Mouse (Mus musculus) bone marrow, adult 2 months (tissue): ENCODE results near the gene Slc18a2. TPM values are rescaled to one million over a fixed set of nuclear protein-coding genes. Genes with fewer than 3 reads are reported as not detected.

Experiments
- H3K27ac ChIP-seq: fragments of 200-500 bp; 2 replicates; pipeline ENCODE4 v1.5.1; 2012; ENCODE audit warnings: low read depth, mild to moderate bottlenecking, control low read depth, inconsistent platforms, low read length; ENCODE audit not compliant: control insufficient read depth, poor library complexity, insufficient read depth
- H3K4me1 ChIP-seq: fragments of 200-500 bp; 2 replicates; pipeline ENCODE4 v1.6.1; 2011; ENCODE audit warnings: low read length; ENCODE audit not compliant: control insufficient read depth, insufficient read depth
- H3K4me3 ChIP-seq: fragments of 200-500 bp; replicated peaks from 2 replicates; pipeline ENCODE3; 2011; ENCODE audit warnings: mild to moderate bottlenecking, low read depth, low read length, control low read depth; ENCODE audit not compliant: control insufficient read depth
- CTCF ChIP-seq: fragments of 200-500 bp; IDR thresholded peaks from 2 replicates; pipeline ENCODE4 v1.5.1; 2011; ENCODE audit warnings: low read length, control low read depth; ENCODE audit not compliant: control insufficient read depth, insufficient read depth
- POLR2A ChIP-seq: fragments of 200-500 bp; IDR thresholded peaks from 2 replicates; pipeline ENCODE4 v1.6.1; 2011; ENCODE audit warnings: low read depth, mild to moderate bottlenecking, control low read depth, low read length, borderline replicate concordance; ENCODE audit not compliant: control insufficient read depth
- WGBS: fragments of 180-500 bp; shearing (Covaris S2); methylation state at CpG from one replicate; pipeline ENCODE4 v1.1.7; 2018; 5-methylcytosine and 5-hydroxymethylcytosine counted together
- polyA plus RNA-seq: library from polyadenylated mRNA; stranded (reverse); fragments of >200 nt; gene quantifications from 2 replicates; pipeline ENCODE4 v1.2.4, GENCODE M21; 2011; ENCODE audit warnings: low replicate concordance; ENCODE audit not compliant: missing spikeins, insufficient read depth, insufficient read length

The Slc18a2 gene
- polyA plus RNA-seq, 1 experiment: 4.7 TPM

DNA sequence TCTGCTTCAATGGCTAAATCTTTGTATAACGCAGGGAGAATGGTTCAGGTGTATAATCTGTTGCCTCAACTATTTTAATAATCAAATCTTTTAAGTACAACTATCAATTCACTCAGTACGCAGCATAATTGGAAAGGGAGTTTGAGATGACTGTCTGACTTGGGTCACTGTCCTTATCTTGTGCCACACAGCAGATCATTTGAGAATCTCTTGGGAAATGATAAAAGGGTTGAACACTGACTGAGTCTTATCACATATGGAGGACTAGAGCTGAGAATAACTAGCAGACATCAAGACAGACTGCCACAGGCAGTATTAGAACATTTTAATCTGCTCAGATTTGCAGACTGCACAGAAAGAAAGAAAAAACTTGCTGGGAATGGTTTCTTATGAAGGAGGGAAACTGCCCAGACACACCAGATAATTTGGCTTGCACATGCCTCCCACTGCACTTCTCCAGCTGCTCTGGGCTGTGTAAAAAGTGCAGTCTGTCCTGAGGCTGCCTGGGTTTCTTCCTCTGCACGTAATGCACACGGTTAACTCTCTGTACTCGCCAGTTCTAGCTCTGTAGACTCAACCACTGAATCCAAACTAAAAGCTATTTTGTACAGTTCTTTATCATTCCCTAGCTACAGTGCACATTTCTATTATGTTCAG lies 31.6 kb downstream of the Slc18a2 start:
- TF ChIP-seq POLR2A: no peak
- TF ChIP-seq CTCF: no peak

GRCm38 (mm10) chr19:59315308-59315707 lies 54.6 kb downstream of the Slc18a2 start:
- no peak overlapping the region for H3K27ac ChIP-seq
- TF ChIP-seq CTCF (no peak), POLR2A (no peak)
- H3K4me3 ChIP-seq: no peak overlapping the region
- no peaks in the 10 kb centered on the region; the same call in 1 of the 2 replicates for H3K4me1 ChIP-seq

More for the DNA sequence above, 31.6 kb downstream of the Slc18a2 start:
- H3K4me3 ChIP-seq: no peak overlapping the region
- no peaks in the 10 kb centered on the region for H3K4me1 ChIP-seq
- no peak overlapping the region for H3K27ac ChIP-seq
- WGBS: 81% methylated on average over 5 of the region's 5 CpGs

DNA sequence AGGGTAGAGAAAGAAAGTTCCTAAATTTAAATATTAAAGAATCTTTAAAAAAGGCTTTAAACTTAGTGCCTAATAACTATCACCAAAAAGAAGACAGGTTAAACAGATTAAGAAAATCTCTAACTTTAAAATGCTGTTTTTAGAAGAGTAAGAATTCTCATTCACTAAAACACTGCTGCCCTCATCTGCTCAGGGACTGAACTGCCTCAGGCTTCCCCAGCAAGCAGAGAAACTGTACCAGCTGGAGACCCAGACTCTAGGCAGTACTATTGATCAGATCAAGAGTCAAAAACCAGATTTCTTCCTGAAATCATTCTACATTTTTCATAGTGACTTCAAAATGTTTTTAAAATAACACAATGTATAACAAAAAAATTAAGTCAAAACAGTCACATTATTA lies 55.9 kb downstream of the Slc18a2 start:
- Histone ChIP-seq H3K4me3 (no peak overlapping the region), H3K27ac (no peak overlapping the region), H3K4me1 (no peaks in the 10 kb centered on the region; the same call in 1 of the 2 replicates)
- TF ChIP-seq POLR2A (no peak), CTCF (no peak)

DNA sequence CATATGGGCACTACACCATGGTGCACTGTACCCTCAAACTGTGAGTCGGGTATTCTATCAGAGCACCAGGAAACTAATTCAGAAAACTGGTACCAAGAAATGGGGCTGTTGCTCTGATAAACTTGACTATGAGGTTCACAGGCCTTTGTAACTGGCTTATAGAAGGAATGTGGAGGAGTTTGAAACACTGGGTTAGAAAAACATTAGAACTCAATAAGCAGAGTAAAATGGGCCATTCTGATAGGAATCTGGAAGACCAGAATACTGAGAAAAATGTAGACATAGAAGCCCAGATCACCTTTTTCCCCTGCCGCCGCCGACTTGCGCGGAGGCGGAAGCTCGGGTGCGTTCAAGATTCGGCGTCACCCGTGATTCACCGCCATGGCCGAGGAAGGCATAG lies 61.3 kb downstream of the Slc18a2 start, which contains the start of gene Rps12-ps3:
TSS of gene Rps12-ps3 (plus strand) at position 301 of the 400 bp plus-strand sequence.
- 94% methylated on average over 14 of the region's 14 CpGs for WGBS
- Histone ChIP-seq H3K4me1 (no peaks in the 10 kb centered on the region; the same call in none of the 2 replicates), H3K4me3 (no peak within 1 kb of the TSS), H3K27ac (no peak within 1 kb of the TSS)
- no peak for TF ChIP-seq CTCF
- TF ChIP-seq POLR2A: no peak

- Histone ChIP-seq H3K4me3 (no peak overlapping the region), H3K4me1 (no peaks in the 10 kb centered on the region; the same call in 1 of the 2 replicates), H3K27ac (no peak overlapping the region)
These were observed 70.1 kb downstream of the Slc18a2 start for GRCm38 (mm10) chr19:59330816-59331225.

DNA sequence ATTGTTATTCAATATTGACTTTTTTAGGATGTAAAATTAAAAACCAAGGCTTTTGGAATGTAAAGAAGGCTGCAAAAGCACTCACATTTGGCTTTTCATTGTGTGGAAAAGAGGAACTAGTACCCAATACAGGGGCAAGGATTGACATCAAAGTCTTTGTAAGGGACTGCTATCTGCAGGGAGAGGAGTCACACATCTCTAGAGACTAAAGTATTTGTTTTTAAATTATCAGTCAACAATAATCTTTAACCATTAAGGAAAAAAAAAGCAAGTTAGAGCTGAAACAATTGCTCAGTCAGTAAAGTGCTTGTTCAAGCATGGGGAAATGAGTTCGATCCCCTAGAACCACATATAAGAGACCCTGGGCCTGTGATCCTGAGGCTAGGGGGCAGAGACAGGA lies 76.0 kb downstream of the Slc18a2 start:
- H3K4me1 ChIP-seq: no peaks in the 10 kb centered on the region; the same call in 1 of the 2 replicates
- no peak overlapping the region for H3K4me3 ChIP-seq
- no peak overlapping the region for H3K27ac ChIP-seq
- WGBS: 88% methylated on average over 1 of the region's 1 CpGs
- TF ChIP-seq POLR2A (no peak), CTCF (no peak)

More at GRCm38 (mm10) chr19:59330816-59331225, 70.1 kb downstream of the Slc18a2 start:
- no peak for TF ChIP-seq CTCF

- H3K27ac ChIP-seq: no peak overlapping the region
- TF ChIP-seq POLR2A: no peak
- no peak for TF ChIP-seq CTCF
These were observed 77.4 kb downstream of the Slc18a2 start for GRCm38 (mm10) chr19:59337872-59338681.

DNA sequence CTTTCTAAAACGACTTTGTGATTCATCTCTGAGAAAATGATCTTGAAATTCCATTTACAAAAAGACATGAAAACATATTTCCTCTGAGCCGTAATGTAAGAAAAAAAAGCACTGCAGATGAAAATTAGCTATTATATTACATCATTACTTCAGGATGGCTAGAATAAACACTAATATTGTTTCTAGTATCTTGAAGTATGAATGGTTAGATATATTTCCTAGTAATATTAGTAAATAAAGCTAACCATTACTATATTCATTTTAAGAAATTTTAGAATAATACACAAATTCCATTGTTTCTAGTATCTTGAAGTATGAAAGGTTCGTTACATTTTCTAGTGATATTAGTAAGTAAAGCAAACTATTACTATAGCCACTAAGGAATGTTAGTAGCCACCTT lies 79.2 kb downstream of the Slc18a2 start:
- TF ChIP-seq POLR2A (no peak), CTCF (no peak)
- WGBS: 78% methylated on average over 3 of the region's 3 CpGs
- Histone ChIP-seq H3K4me1 (no peaks in the 10 kb centered on the region; the same call in 1 of the 2 replicates), H3K27ac (no peak overlapping the region), H3K4me3 (no peak overlapping the region)

More at GRCm38 (mm10) chr19:59337872-59338681, 77.4 kb downstream of the Slc18a2 start:
- WGBS: 72% methylated on average over 3 of the region's 3 CpGs
- Histone ChIP-seq H3K4me1 (no peaks in the 10 kb centered on the region; the same call in 1 of the 2 replicates), H3K4me3 (no peak overlapping the region)

DNA sequence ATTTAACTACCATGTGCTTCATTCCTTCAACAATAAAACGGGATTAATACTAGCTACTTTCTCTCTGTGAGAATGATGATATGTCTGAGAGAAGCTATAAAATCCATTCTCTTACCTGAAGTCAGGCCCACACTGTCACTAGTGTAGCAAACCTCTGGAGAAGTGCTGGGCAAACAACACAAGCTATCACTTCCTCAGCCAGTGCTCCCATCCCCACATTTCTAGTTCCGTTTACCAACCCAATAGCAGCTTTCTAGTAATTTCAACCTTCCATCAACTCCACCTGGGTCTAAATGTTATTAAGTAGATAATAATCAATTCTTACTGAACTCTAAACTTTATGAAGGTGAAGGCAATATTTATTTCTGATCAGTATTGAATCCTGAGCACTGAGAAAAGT lies 82.3 kb downstream of the Slc18a2 start:
- 15% methylated on average over 2 of the region's 2 CpGs for WGBS
- Histone ChIP-seq H3K27ac (no peak overlapping the region), H3K4me3 (peak overlapping the region; percentile 50), H3K4me1 (peaks cover 1% of the 10 kb centered on the region)
- TF ChIP-seq POLR2A (no peak), CTCF (no peak)
